Mouse (Mus musculus) hindbrain, embryonic 14.5 days (tissue): Measurements from ENCODE around the gene Astn2. TPM values are rescaled to one million over a fixed set of nuclear protein-coding genes. Genes with fewer than 3 reads are reported as not detected.
"Not testable (repeated sequence)": the region's sequence is repeated elsewhere in the genome, so short reads cannot be mapped to it uniquely, and the experiment has no call there.

ENCODE experiments used
- ATAC-seq: fragments of 200-750 bp; cut with Nextera tagmentation; 2 replicates; pipeline ENCODE4 v1.8.0; 2017; ENCODE audit warnings: moderate number of reproducible peaks, mild to moderate bottlenecking, moderate TSS enrichment, moderate library complexity; ENCODE audit not compliant: low FRiP score
- DNase-seq: peaks from one replicate; pipeline ENCODE4 v3.0.0-alpha.2; 2015; ENCODE audit warnings: low spot score
- H3K27ac ChIP-seq: fragments of 300-500 bp; sonication (generic); 2 replicates; pipeline ENCODE4 v1.5.1; 2014; ENCODE audit warnings: mild to moderate bottlenecking, moderate library complexity
- H3K27me3 ChIP-seq: fragments of 300-500 bp; sonication (generic); 2 replicates; pipeline ENCODE4 v1.6.1; 2014; ENCODE audit warnings: mild to moderate bottlenecking, low read length, mixed read lengths; ENCODE audit not compliant: control insufficient read depth, insufficient read depth
- H3K36me3 ChIP-seq: fragments of 300-500 bp; sonication (generic); replicated peaks from 2 replicates; pipeline ENCODE4 v1.6.1; 2014; ENCODE audit not compliant: control insufficient read depth, insufficient read depth
- H3K4me1 ChIP-seq: fragments of 300-500 bp; sonication (generic); replicated peaks from 2 replicates; pipeline ENCODE4 v1.6.1; 2014; ENCODE audit warnings: antibody characterized with exemption, low read length, mixed read lengths; ENCODE audit not compliant: control insufficient read depth, insufficient read depth
- H3K4me2 ChIP-seq: fragments of 300-500 bp; sonication (generic); replicated peaks from 2 replicates; pipeline ENCODE4 v1.6.1; 2014; ENCODE audit warnings: mild to moderate bottlenecking, moderate library complexity
- H3K4me3 ChIP-seq: fragments of 300-500 bp; sonication (generic); replicated peaks from 2 replicates; pipeline ENCODE4 v1.5.1; 2014; ENCODE audit warnings: mild to moderate bottlenecking, low read length
- H3K9ac ChIP-seq: fragments of 300-500 bp; sonication (generic); 2 replicates; pipeline ENCODE4 v1.6.1; 2014
- H3K9me3 ChIP-seq: fragments of 300-500 bp; sonication (generic); 2 replicates; pipeline ENCODE4 v1.6.1; 2016; ENCODE audit warnings: low read length; ENCODE audit not compliant: control insufficient read depth
- WGBS: fragments of 180-500 bp; shearing (Covaris S2); extraction: QIAGEN DNeasy Blood & Tissue Kit; methylation state at CpG from one replicate; pipeline ENCODE4 v1.1.7; 2014; 5-methylcytosine and 5-hydroxymethylcytosine counted together
- polyA plus RNA-seq: library from polyadenylated mRNA; unstranded; fragments of >200 nt; fragmentation: Nextera tagmentation; extraction: Ambion mirVana; gene quantifications from 2 replicates; pipeline ENCODE4 v1.2.1, GENCODE M21; 2014

Gene Astn2
- polyA plus RNA-seq, 1 experiment from 2014 or later, result 4.4 TPM

- no peaks in the 10 kb centered on the region for H3K27me3 ChIP-seq
- H3K4me3 ChIP-seq, result no peak overlapping the region
- H3K4me1 ChIP-seq, result 0 out of 2 replicates have a peak, but pooled peaks cover 5% of the 10 kb centered on the region
- ATAC-seq (no peak), DNase-seq (no peak)
- no peak overlapping the region for H3K4me2 ChIP-seq
- H3K36me3 ChIP-seq, result no peaks in the 10 kb centered on the region
- no peak overlapping the region for H3K9ac ChIP-seq
- no peak overlapping the region for H3K27ac ChIP-seq
- 78% methylated on average over 3 of the region's 3 CpGs for WGBS
- H3K9me3 ChIP-seq, result no peaks in the 10 kb centered on the region
These were observed 720.0 kb downstream of the Astn2 start for GRCm38 (mm10) chr4:65684401-65684800.

- H3K9ac ChIP-seq, H3K4me2 ChIP-seq, H3K9me3 ChIP-seq, H3K36me3 ChIP-seq, DNase-seq, H3K4me1 ChIP-seq, H3K27me3 ChIP-seq, ATAC-seq, H3K27ac ChIP-seq, H3K4me3 ChIP-seq: not testable (repeated sequence)
- WGBS, result 40% methylated on average over 2 of the region's 2 CpGs
These were observed 724.6 kb downstream of the Astn2 start for GRCm38 (mm10) chr4:65679786-65680185.

- DNase-seq, result no peak
- Histone ChIP-seq H3K9me3 (no peaks in the 10 kb centered on the region), H3K27me3 (no peaks in the 10 kb centered on the region), H3K4me2 (no peak overlapping the region), H3K36me3 (no peaks in the 10 kb centered on the region), H3K9ac (no peak overlapping the region), H3K27ac (peak overlapping the region; percentile 23; the same call in 1 of the 2 replicates), H3K4me3 (no peak overlapping the region), H3K4me1 (no peaks in the 10 kb centered on the region)
- WGBS, result 16% methylated on average over 5 of the region's 5 CpGs
- ATAC-seq, result peak; percentile 53
These were observed 725.5 kb downstream of the Astn2 start for GRCm38 (mm10) chr4:65678929-65679328.

GRCm38 (mm10) chr4:65678495-65678894 is 725.9 kb downstream of the Astn2 start:
- no peak for DNase-seq
- H3K9ac ChIP-seq, result no peak overlapping the region
- WGBS, result 72% methylated on average over 5 of the region's 5 CpGs

GRCm38 (mm10) chr4:65674267-65674978 is 730.0 kb downstream of the Astn2 start:
- no peaks in the 10 kb centered on the region for H3K27me3 ChIP-seq
- no peaks in the 10 kb centered on the region for H3K36me3 ChIP-seq
- no peaks in the 10 kb centered on the region for H3K4me1 ChIP-seq
- H3K9me3 ChIP-seq, result no peaks in the 10 kb centered on the region
- H3K9ac ChIP-seq, result no peak overlapping the region
- no peak overlapping the region for H3K4me3 ChIP-seq
- DNase-seq, result no peak
- no peak overlapping the region for H3K27ac ChIP-seq
- WGBS, result 82% methylated on average over 4 of the region's 4 CpGs
- H3K4me2 ChIP-seq, result no peak overlapping the region
- ATAC-seq, result no peak

More at GRCm38 (mm10) chr4:65678495-65678894, 725.9 kb downstream of the Astn2 start:
- Histone ChIP-seq H3K4me1 (no peaks in the 10 kb centered on the region), H3K27ac (peak overlapping the region; percentile 23; the same call in 1 of the 2 replicates), H3K4me3 (no peak overlapping the region), H3K9me3 (no peaks in the 10 kb centered on the region), H3K27me3 (no peaks in the 10 kb centered on the region), H3K4me2 (no peak overlapping the region), H3K36me3 (no peaks in the 10 kb centered on the region)
- no peak; the same call in 1 of the 2 replicates for ATAC-seq

- DNase-seq (no peak), ATAC-seq (no peak)
- no peak overlapping the region for H3K4me3 ChIP-seq
- H3K27ac ChIP-seq, result no peak overlapping the region
- 83% methylated on average over 4 of the region's 4 CpGs for WGBS
- H3K4me1 ChIP-seq, result no peaks in the 10 kb centered on the region
- H3K4me2 ChIP-seq, result no peak overlapping the region
- no peaks in the 10 kb centered on the region for H3K27me3 ChIP-seq
- no peak overlapping the region for H3K9ac ChIP-seq
- no peaks in the 10 kb centered on the region for H3K36me3 ChIP-seq
- no peaks in the 10 kb centered on the region for H3K9me3 ChIP-seq
These were observed 730.9 kb downstream of the Astn2 start for GRCm38 (mm10) chr4:65673418-65673933.

- Histone ChIP-seq H3K4me2 (no peak overlapping the region), H3K9ac (no peak overlapping the region), H3K9me3 (no peaks in the 10 kb centered on the region), H3K27me3 (no peaks in the 10 kb centered on the region), H3K36me3 (no peaks in the 10 kb centered on the region), H3K27ac (no peak overlapping the region), H3K4me1 (no peaks in the 10 kb centered on the region), H3K4me3 (no peak overlapping the region)
- no peak for DNase-seq
- WGBS, result 71% methylated on average over 2 of the region's 2 CpGs
- no peak for ATAC-seq
These were observed 732.1 kb downstream of the Astn2 start for GRCm38 (mm10) chr4:65672294-65672693.

GRCm38 (mm10) chr4:65671585-65672184 is 732.7 kb downstream of the Astn2 start:
- no peaks in the 10 kb centered on the region for H3K27me3 ChIP-seq
- ATAC-seq (no peak), DNase-seq (no peak)
- no peak overlapping the region for H3K4me3 ChIP-seq
- 64% methylated on average over 6 of the region's 6 CpGs for WGBS
- H3K4me2 ChIP-seq, result no peak overlapping the region
- no peak overlapping the region for H3K9ac ChIP-seq
- H3K27ac ChIP-seq, result no peak overlapping the region
- no peaks in the 10 kb centered on the region for H3K4me1 ChIP-seq
- H3K9me3 ChIP-seq, result no peaks in the 10 kb centered on the region
- no peaks in the 10 kb centered on the region for H3K36me3 ChIP-seq

- no peak for DNase-seq
- no peak overlapping the region for H3K27ac ChIP-seq
- ATAC-seq, result no peak
- 48% methylated on average over 5 of the region's 5 CpGs for WGBS
- H3K9ac ChIP-seq, result no peak overlapping the region
- no peaks in the 10 kb centered on the region for H3K27me3 ChIP-seq
- no peak overlapping the region for H3K4me3 ChIP-seq
- H3K4me2 ChIP-seq, result no peak overlapping the region
- H3K4me1 ChIP-seq, result no peaks in the 10 kb centered on the region
- H3K36me3 ChIP-seq, result no peaks in the 10 kb centered on the region
- no peaks in the 10 kb centered on the region for H3K9me3 ChIP-seq
These were observed 737.3 kb downstream of the Astn2 start for GRCm38 (mm10) chr4:65667030-65667610.
